Mouse (Mus musculus): ENCODE data around the gene Asf1b. TPM values are rescaled to one million over a fixed set of nuclear protein-coding genes. Genes with fewer than 3 reads are reported as not detected.

Asf1b gene
- total RNA-seq, 2 experiments from 2014 or later: 0.72 to 0.79 TPM

GRCm38 (mm10) chr8:83945540-83945939 lies 9.8 kb upstream of the Asf1b start:
- DNase-seq (ENCODE audit: low spot score in 2 of 2): no peak
- intact Hi-C loops (cut with DNase I): no loop called here

GRCm38 (mm10) chr8:83954749-83955105 lies 580 bp upstream of the Asf1b start:
- intact Hi-C loops (cut with DNase I): loop anchor here (5.0 to 10.0 kb wide), 2 partner anchors 170 to 232 kb away; no protein-coding TSS in a partner anchor
- DNase-seq (ENCODE audit: low spot score in 2 of 2): no peak

- DNase-seq (ENCODE audit: low spot score in 2 of 2): no peak
- intact Hi-C loops (cut with DNase I): loop anchor here (5.0 to 10.0 kb wide), 2 partner anchors 171 to 234 kb away; no protein-coding TSS in a partner anchor
Measured at GRCm38 (mm10) chr8:83955958-83956218, 581 bp downstream of the Asf1b start.

GRCm38 (mm10) chr8:83956789-83957188 lies 1.5 kb downstream of the Asf1b start:
- no peak for DNase-seq (ENCODE audit: low spot score in 2 of 2)
- intact Hi-C loops (cut with DNase I): loop anchor here (5.0 to 10.0 kb wide), 2 partner anchors 172 to 234 kb away; no protein-coding TSS in a partner anchor

- intact Hi-C loops (cut with DNase I): no loop called here
- DNase-seq (ENCODE audit: low spot score in 2 of 2): no peak
Measured at GRCm38 (mm10) chr8:83964015-83964765, 8.9 kb downstream of the Asf1b start.

GRCm38 (mm10) chr8:83967701-83968100 lies 12.4 kb downstream of the Asf1b start:
- DNase-seq (ENCODE audit: low spot score in 2 of 2): no peak
- intact Hi-C loops (cut with DNase I): no loop called here

- no peak for DNase-seq (ENCODE audit: low spot score in 2 of 2)
- intact Hi-C loops (cut with DNase I): no loop called here
Measured at GRCm38 (mm10) chr8:83971121-83971520, 15.8 kb downstream of the Asf1b start.

- no peak for DNase-seq (ENCODE audit: low spot score in 2 of 2)
- intact Hi-C loops (cut with DNase I): no loop called here
Measured at GRCm38 (mm10) chr8:83971661-83972060, 16.4 kb downstream of the Asf1b start.

- DNase-seq (ENCODE audit: low spot score in 2 of 2): peak; percentile 99
- intact Hi-C loops (cut with DNase I): no loop called here
Measured at GRCm38 (mm10) chr8:83972150-83973120, 17.1 kb downstream of the Asf1b start, which contains the start of gene Prkaca. Prkaca (plus strand) TSS chr8:83972993.

GRCm38 (mm10) chr8:83973161-83974031 lies 18.1 kb downstream of the Asf1b start:
- intact Hi-C loops (cut with DNase I): no loop called here

GRCm38 (mm10) chr8:83974521-83974920 lies 19.2 kb downstream of the Asf1b start:
- intact Hi-C loops (cut with DNase I): no loop called here
- no peak for DNase-seq (ENCODE audit: low spot score in 2 of 2)

More at GRCm38 (mm10) chr8:83973161-83974031, 18.1 kb downstream of the Asf1b start:
- DNase-seq (ENCODE audit: low spot score in 2 of 2): no peak

GRCm38 (mm10) chr8:83976101-83976630 lies 20.9 kb downstream of the Asf1b start:
- no peak for DNase-seq (ENCODE audit: low spot score in 2 of 2)
- intact Hi-C loops (cut with DNase I): no loop called here

- peak in 1 of 2 experiments; percentile 55 for DNase-seq (ENCODE audit: low spot score in 2 of 2)
- intact Hi-C loops (cut with DNase I): no loop called here
Measured at GRCm38 (mm10) chr8:83976779-83977350, 21.6 kb downstream of the Asf1b start.

GRCm38 (mm10) chr8:83977646-83978045 lies 22.3 kb downstream of the Asf1b start:
- DNase-seq (ENCODE audit: low spot score in 2 of 2): no peak
- intact Hi-C loops (cut with DNase I): no loop called here

GRCm38 (mm10) chr8:83978200-83978599 lies 22.9 kb downstream of the Asf1b start:
- DNase-seq (ENCODE audit: low spot score in 2 of 2): no peak
- intact Hi-C loops (cut with DNase I): no loop called here

GRCm38 (mm10) chr8:83980250-83980649 lies 24.9 kb downstream of the Asf1b start:
- DNase-seq (ENCODE audit: low spot score in 2 of 2): no peak
- intact Hi-C loops (cut with DNase I): loop anchor here (1.0 kb wide), 1 partner anchor 29 kb away; no protein-coding TSS in a partner anchor

GRCm38 (mm10) chr8:83980845-83981244 lies 25.5 kb downstream of the Asf1b start:
- no peak for DNase-seq (ENCODE audit: low spot score in 2 of 2)
- intact Hi-C loops (cut with DNase I): loop anchor here (1.0 kb wide), 1 partner anchor 28 kb away; no protein-coding TSS in a partner anchor

- intact Hi-C loops (cut with DNase I): no loop called here
- no peak for DNase-seq (ENCODE audit: low spot score in 2 of 2)
Measured at GRCm38 (mm10) chr8:83981533-83981932, 26.2 kb downstream of the Asf1b start.

- intact Hi-C loops (cut with DNase I): no loop called here
- DNase-seq (ENCODE audit: low spot score in 2 of 2): no peak
Measured at GRCm38 (mm10) chr8:83982449-83982848, 27.1 kb downstream of the Asf1b start.
